Mouse (Mus musculus) left cerebral cortex, postnatal 4 days (tissue): ENCODE results near the gene Olfr1191-ps1. TPM values are rescaled to one million over a fixed set of nuclear protein-coding genes. Genes with fewer than 3 reads are reported as not detected.
"Not testable (repeated sequence)": the region's sequence is repeated elsewhere in the genome, so short reads cannot be mapped to it uniquely, and the experiment has no call there.

Source experiments
- DNase-seq: peaks from one replicate; pipeline ENCODE4 v3.0.0-alpha.2; 2022
- intact Hi-C: fragments of 180-260 bp; cut with DNase I; formaldehyde crosslinking; loops from one replicate; pipeline ENCODE4 v1.15.1; 2025
- total RNA-seq, 2 experiments: library from RNA; stranded (reverse); gene quantifications; 2 replicates each; pipeline ENCODE4 v1.2.3; 2021

Olfr1191-ps1 gene
- total RNA-seq, result under 1 TPM in 1 of 2 experiments, not detected in 1; 0.10 TPM

DNA sequence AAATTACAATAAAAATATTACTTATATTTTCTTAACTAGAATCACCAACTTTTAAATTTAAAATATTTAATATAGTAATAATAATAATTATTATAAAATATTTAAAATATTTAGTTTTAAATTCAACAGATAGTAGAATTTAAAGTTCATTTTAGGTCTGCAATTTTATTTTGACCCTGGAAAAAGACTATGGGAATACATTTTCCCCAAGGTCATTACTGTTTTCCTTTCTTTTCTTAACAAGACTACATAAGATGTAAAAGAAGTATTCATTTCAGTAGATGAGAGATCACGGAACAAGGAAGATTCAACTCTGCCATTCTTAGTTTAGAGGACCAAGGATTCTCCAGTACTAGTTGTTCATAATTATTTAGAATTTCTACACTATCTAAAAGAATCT is at the start of gene Olfr1191-ps1:
Gene Olfr1191-ps1 (plus strand): TSS at position 301 of the 400 bp plus-strand sequence.
- DNase-seq, intact Hi-C loops: not testable (repeated sequence)

DNA sequence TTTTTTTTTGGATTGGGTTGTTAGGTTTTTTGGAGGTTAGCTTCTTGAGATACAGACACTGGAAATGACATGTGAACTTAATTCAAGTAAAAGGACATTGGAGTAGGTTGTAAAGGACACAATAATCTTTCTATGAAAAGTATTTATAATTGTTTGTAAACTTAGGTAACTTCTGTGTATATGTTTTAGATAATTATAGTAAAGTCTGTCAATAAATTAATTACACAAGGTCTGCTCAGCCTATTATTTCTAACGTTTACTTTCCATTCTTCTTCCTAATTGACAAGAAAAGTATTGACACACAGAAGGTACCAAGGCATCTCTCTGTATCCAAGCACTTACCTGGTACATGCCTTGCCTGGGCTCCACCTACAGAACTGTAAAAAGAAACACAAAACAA is 7.9 kb downstream of the Olfr1191-ps1 start, which contains the start of gene Olfr1192-ps1:
Gene Olfr1192-ps1 (plus strand): TSS at position 301 of the 400 bp plus-strand sequence.
- intact Hi-C loops, result no loop called here
- no peak for DNase-seq

DNA sequence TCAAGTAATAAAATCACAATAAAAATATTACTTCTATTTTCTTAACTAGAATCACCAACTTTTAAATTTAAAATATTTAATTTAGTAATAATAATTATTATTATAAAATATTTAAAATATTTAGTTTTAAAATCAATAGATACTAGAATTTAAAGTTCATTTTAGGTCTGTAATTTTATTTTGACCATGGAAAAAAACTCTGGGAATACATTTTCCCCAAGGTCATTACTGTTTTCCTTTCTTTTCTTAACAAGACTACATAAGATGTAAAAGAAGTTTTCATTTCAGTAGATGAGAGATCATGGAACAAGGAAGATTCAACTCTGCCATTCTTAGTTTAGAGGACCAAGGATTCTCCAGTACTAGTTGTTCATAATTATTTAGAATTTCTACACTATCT is 35.0 kb downstream of the Olfr1191-ps1 start, which contains the start of gene Olfr1193:
Gene Olfr1193 (plus strand): TSS at position 301 of the 400 bp plus-strand sequence.
- DNase-seq, intact Hi-C loops: not testable (repeated sequence)

DNA sequence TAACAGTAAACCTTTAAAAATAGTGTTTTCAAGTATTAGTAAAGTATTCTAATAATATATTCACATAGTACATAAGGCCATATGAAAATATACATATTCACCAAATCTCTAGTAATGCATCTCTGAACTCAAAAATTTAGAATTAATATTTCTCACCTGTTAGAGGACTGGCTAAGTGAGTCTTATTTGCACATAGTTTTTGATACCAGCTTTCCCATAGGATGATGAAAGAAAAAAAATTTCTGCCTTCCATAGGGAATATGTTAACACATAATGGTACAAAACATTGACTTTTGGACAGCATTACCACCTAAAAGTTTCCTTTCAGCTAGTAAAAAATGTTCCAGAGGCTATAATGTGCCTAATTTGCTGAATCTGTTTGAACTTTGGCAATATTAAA is 48.7 kb downstream of the Olfr1191-ps1 start, which contains the start of gene Olfr1195:
Gene Olfr1195 (minus strand): TSS at position 101 of the 400 bp plus-strand sequence.
- no peak for DNase-seq
- intact Hi-C loops, result no loop called here

Other genes with a start within 250 kb of the Olfr1191-ps1 start
- gene Olfr1179, start 234.1 kb upstream of the Olfr1191-ps1 start, total RNA-seq, result not detected
- not detected for gene Olfr1180, start 221.4 kb upstream of the Olfr1191-ps1 start, total RNA-seq
- not detected for gene Olfr1181, start 214.4 kb upstream of the Olfr1191-ps1 start, total RNA-seq
- gene Gm13757, start 191.4 kb upstream of the Olfr1191-ps1 start, total RNA-seq, result not detected
- not detected for gene Olfr1183, start 185.7 kb upstream of the Olfr1191-ps1 start, total RNA-seq
- gene Olfr1184, start 156.9 kb upstream of the Olfr1191-ps1 start, total RNA-seq, result not detected
- gene Olfr1185-ps1, start 147.2 kb upstream of the Olfr1191-ps1 start, total RNA-seq, result not detected
- not detected for gene Olfr1186, start 122.0 kb upstream of the Olfr1191-ps1 start, total RNA-seq
- gene Olfr1188, start 83.6 kb upstream of the Olfr1191-ps1 start, total RNA-seq, result not detected
- gene Olfr1189, start 54.1 kb upstream of the Olfr1191-ps1 start, total RNA-seq, result not detected
- gene Olfr1192-ps1, start 8.0 kb downstream of the Olfr1191-ps1 start, total RNA-seq, result not detected
- gene Olfr1193, start 35.1 kb downstream of the Olfr1191-ps1 start, total RNA-seq, result not detected
- gene Olfr1195, start 48.6 kb downstream of the Olfr1191-ps1 start, total RNA-seq, result not detected
- gene Olfr1196, start 64.1 kb downstream of the Olfr1191-ps1 start, total RNA-seq, result not detected
- gene Olfr1197, start 91.8 kb downstream of the Olfr1191-ps1 start, total RNA-seq, result not detected
- not detected for gene Olfr1198, start 110.8 kb downstream of the Olfr1191-ps1 start, total RNA-seq
- gene Olfr1199, start 119.9 kb downstream of the Olfr1191-ps1 start, total RNA-seq, result not detected
- not detected for gene Olfr1200, start 129.9 kb downstream of the Olfr1191-ps1 start, total RNA-seq
- gene Olfr1201, start 152.5 kb downstream of the Olfr1191-ps1 start, total RNA-seq, result not detected
- not detected for gene Olfr1202, start 174.0 kb downstream of the Olfr1191-ps1 start, total RNA-seq
- gene Olfr1205, start 189.2 kb downstream of the Olfr1191-ps1 start, total RNA-seq, result not detected
- gene Olfr1204, start 208.8 kb downstream of the Olfr1191-ps1 start, total RNA-seq, result not detected
- gene Olfr1206, start 222.7 kb downstream of the Olfr1191-ps1 start, total RNA-seq, result not detected